Mouse (Mus musculus) megakaryocyte, embryonic 14.5 days (primary cell): ENCODE data around the gene Ptges. TPM values are rescaled to one million over a fixed set of nuclear protein-coding genes. Genes with fewer than 3 reads are reported as not detected.
A peak's percentile ranks its signal among the peaks of the same experiment; 100 is the strongest.

Experiments used
- H3K27me3 ChIP-seq: replicated peaks from 2 replicates; pipeline ENCODE3; 2012; ENCODE audit warnings: inconsistent platforms
- H3K36me3 ChIP-seq: replicated peaks from 2 replicates; pipeline ENCODE3; 2012; ENCODE audit warnings: low read length, inconsistent platforms, mixed read lengths
- H3K4me1 ChIP-seq: 2 replicates; pipeline ENCODE4 v1.6.1; 2012; ENCODE audit warnings: inconsistent platforms
- H3K4me3 ChIP-seq: replicated peaks from 2 replicates; pipeline ENCODE3; 2012; ENCODE audit warnings: moderate library complexity, mild to moderate bottlenecking, inconsistent platforms
- H3K9me3 ChIP-seq: 2 replicates; pipeline ENCODE4 v1.6.1; 2012; ENCODE audit warnings: inconsistent platforms
- FLI1 ChIP-seq: IDR thresholded peaks from 2 replicates; pipeline ENCODE4 v1.6.1; 2012; ENCODE audit warnings: low read length, inconsistent platforms, mixed read lengths
- GATA1 ChIP-seq: IDR thresholded peaks from 3 replicates; pipeline ENCODE4 v1.6.1; 2012; ENCODE audit warnings: mixed read lengths, low read length, inconsistent platforms, borderline replicate concordance
- polyA plus RNA-seq: library from polyadenylated mRNA; stranded (reverse); fragments of >175 nt; gene quantifications from 2 replicates; pipeline ENCODE4 v1.2.3, GENCODE M21; 2012; ENCODE audit warnings: low replicate concordance; ENCODE audit not compliant: insufficient read depth

The Ptges gene
- polyA plus RNA-seq, 1 experiment: 0.31 TPM

- peaks cover 16% of the 10 kb centered on the region for H3K27me3 ChIP-seq
- H3K36me3 ChIP-seq: peaks cover 7% of the 10 kb centered on the region
- peak overlapping the region; percentile 92 for H3K4me3 ChIP-seq
- TF ChIP-seq FLI1 (no peak), GATA1 (no peak)
- no peaks in the 10 kb centered on the region for H3K9me3 ChIP-seq
- H3K4me1 ChIP-seq: peaks cover 53% of the 10 kb centered on the region
Measured at GRCm38 (mm10) chr2:30928893-30929482, 675 bp downstream of the Ptges start.

- peak overlapping the region; percentile 92 for H3K4me3 ChIP-seq
Measured at GRCm38 (mm10) chr2:30927844-30928628, 1.6 kb downstream of the Ptges start.

GRCm38 (mm10) chr2:30927151-30927781 lies 2.4 kb downstream of the Ptges start:
- Histone ChIP-seq H3K9me3 (no peaks in the 10 kb centered on the region), H3K27me3 (peaks cover 22% of the 10 kb centered on the region), H3K4me1 (peaks cover 48% of the 10 kb centered on the region), H3K36me3 (peaks cover 4% of the 10 kb centered on the region), H3K4me3 (no peak overlapping the region)
- TF ChIP-seq FLI1: no peak
- no peak for TF ChIP-seq GATA1

More at GRCm38 (mm10) chr2:30927844-30928628, 1.6 kb downstream of the Ptges start:
- Histone ChIP-seq H3K4me1 (peaks cover 48% of the 10 kb centered on the region), H3K36me3 (peaks cover 7% of the 10 kb centered on the region), H3K9me3 (no peaks in the 10 kb centered on the region), H3K27me3 (peaks cover 21% of the 10 kb centered on the region)
- TF ChIP-seq FLI1 (no peak), GATA1 (no peak)

GRCm38 (mm10) chr2:30926381-30926780 lies 3.3 kb downstream of the Ptges start:
- H3K4me3 ChIP-seq: no peak overlapping the region
- H3K27me3 ChIP-seq: peaks cover 30% of the 10 kb centered on the region
- H3K36me3 ChIP-seq: no peaks in the 10 kb centered on the region
- H3K4me1 ChIP-seq: peaks cover 48% of the 10 kb centered on the region
- TF ChIP-seq FLI1 (no peak), GATA1 (no peak)
- H3K9me3 ChIP-seq: no peaks in the 10 kb centered on the region

GRCm38 (mm10) chr2:30925181-30925580 lies 4.5 kb downstream of the Ptges start:
- no peaks in the 10 kb centered on the region for H3K36me3 ChIP-seq
- no peak for TF ChIP-seq FLI1
- no peak for TF ChIP-seq GATA1
- H3K4me1 ChIP-seq: peaks cover 48% of the 10 kb centered on the region
- H3K4me3 ChIP-seq: no peak overlapping the region
- peaks cover 38% of the 10 kb centered on the region for H3K27me3 ChIP-seq
- H3K9me3 ChIP-seq: no peaks in the 10 kb centered on the region

GRCm38 (mm10) chr2:30923099-30923498 lies 6.6 kb downstream of the Ptges start:
- peaks cover 31% of the 10 kb centered on the region for H3K4me1 ChIP-seq
- TF ChIP-seq FLI1 (no peak), GATA1 (no peak)
- no peak overlapping the region for H3K4me3 ChIP-seq
- H3K27me3 ChIP-seq: peaks cover 47% of the 10 kb centered on the region
- H3K36me3 ChIP-seq: no peaks in the 10 kb centered on the region
- H3K9me3 ChIP-seq: no peaks in the 10 kb centered on the region

GRCm38 (mm10) chr2:30920216-30920615 lies 9.4 kb downstream of the Ptges start:
- Histone ChIP-seq H3K27me3 (peaks cover 54% of the 10 kb centered on the region), H3K4me3 (no peak overlapping the region), H3K4me1 (peaks cover 9% of the 10 kb centered on the region), H3K36me3 (no peaks in the 10 kb centered on the region), H3K9me3 (no peaks in the 10 kb centered on the region)
- TF ChIP-seq GATA1 (no peak), FLI1 (no peak)

GRCm38 (mm10) chr2:30918780-30919329 lies 10.8 kb downstream of the Ptges start:
- Histone ChIP-seq H3K4me3 (no peak overlapping the region), H3K27me3 (peaks cover 54% of the 10 kb centered on the region), H3K9me3 (no peaks in the 10 kb centered on the region), H3K4me1 (peaks cover 4% of the 10 kb centered on the region; the same call in 1 of the 2 replicates), H3K36me3 (no peaks in the 10 kb centered on the region)
- no peak for TF ChIP-seq FLI1
- no peak for TF ChIP-seq GATA1

GRCm38 (mm10) chr2:30918126-30918525 lies 11.5 kb downstream of the Ptges start:
- peaks cover 9% of the 10 kb centered on the region for H3K4me1 ChIP-seq
- no peaks in the 10 kb centered on the region for H3K9me3 ChIP-seq
- TF ChIP-seq GATA1: no peak
- no peak for TF ChIP-seq FLI1
- peaks cover 55% of the 10 kb centered on the region for H3K27me3 ChIP-seq
- H3K4me3 ChIP-seq: no peak overlapping the region
- H3K36me3 ChIP-seq: no peaks in the 10 kb centered on the region
